Mouse (Mus musculus): ENCODE data around the gene Utp15. TPM values are rescaled to one million over a fixed set of nuclear protein-coding genes. Genes with fewer than 3 reads are reported as not detected.

The Utp15 gene
- total RNA-seq (2023) = 38.4 TPM

DNA sequence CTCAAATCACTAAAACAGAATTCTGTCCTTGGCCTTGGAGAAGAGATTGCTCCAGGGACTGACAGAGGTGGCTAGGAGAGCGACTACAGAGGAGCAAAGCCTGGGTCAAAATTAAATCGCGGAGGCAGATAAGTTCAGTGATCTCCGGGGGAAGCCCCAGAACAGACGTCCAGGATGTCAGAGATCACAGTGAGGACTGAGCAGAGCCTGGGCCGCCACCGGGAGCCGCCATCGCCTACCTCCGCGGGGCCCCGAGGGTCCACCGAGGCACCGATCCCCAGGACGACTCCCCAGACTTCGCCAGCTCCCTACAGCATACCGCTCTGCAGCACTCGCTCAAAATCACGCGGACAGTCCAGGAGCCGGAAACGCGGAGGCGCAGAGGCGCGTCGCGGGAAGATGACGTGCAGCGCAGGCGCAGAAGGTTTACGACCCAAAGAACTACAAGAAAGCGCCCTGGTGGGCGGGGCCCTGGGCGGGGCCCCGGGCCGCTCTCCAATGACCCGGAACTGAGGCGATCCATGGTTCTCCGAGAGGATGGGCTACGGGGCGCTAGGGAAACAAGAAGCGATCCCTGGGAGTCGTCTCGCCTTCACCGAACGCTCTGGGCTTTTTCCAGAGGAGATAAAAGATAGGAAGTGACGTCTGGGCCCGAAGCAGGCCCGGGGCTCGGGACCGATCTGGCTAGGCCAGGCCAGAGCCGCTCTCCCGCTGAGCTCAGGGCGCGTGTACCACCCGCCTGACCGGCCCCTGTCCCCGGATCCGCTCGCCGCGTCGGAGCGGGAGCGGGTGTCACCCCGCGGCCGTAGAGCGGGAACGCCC lies at the start of gene Utp15, which contains the start of gene Ankra2:
Utp15 (minus strand) TSS at position 406 of the 822 bp plus-strand sequence.
Ankra2 (plus strand) TSS at position 439 of the 822 bp plus-strand sequence.

DNA sequence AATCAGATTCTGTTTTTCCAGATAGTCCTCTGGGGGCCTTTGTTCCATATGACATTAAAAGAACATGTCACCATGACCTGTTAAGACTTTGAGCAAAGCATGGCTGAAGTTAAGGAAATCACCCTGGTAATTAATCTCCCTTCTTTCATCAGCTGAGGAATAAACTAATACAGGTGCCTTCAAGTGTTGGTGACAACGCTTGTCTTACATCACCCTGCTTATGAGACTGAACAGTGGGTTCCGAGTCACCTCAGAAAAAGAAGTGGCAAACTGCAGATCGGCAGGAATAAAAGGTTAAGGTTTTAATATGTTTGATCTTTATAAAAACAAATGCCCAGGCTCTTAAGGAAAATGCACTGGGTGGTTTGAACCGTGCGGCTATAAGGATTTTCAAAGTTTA lies 16.8 kb upstream of the Utp15 start, which contains the start of gene Gm21976:
Gm21976 (plus strand) TSS at position 202 of the 400 bp plus-strand sequence.

DNA sequence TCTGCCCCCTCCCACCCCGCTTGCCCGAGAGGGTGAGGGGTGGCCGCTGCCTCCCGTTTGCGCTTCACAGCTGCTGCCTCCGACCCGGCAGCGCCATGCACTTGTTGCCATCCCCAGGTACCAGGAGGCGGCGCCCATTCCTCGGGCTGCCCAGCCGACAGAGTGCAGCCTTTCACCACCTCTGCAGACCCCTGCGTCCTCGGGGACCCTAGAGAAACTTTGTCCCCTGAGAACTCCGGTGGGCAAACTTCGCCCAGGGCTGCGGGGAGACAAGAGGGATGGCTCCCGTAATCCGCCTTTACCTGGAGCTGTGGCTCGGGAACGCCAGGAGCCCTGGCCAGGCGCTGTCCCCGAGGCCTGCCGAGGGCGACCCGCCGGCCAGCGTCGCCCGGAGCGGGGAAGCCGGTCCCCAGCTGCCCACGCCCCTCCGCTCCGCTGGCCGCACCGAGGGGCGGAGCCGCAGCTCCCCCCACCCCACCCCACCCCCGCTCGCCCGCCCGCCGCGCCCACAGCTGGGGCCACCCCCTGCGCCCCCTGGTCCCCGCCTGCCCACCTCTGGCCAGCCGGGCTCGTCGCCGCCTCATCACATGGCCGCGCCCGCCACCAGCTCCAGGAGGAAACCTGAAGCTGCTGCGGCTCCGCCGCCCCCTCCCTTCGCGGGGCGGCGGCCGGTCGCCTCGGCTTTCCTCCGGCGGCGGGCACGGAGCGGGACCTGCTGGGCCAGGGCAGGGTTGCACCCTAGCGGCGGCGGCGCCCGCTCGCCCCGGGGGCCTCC lies 56.9 kb downstream of the Utp15 start, which contains the start of gene Arhgef28:
Arhgef28 (minus strand) TSS at position 669 of the 775 bp plus-strand sequence.

Other genes starting within 250 kb of the Utp15 start
- not detected for gene Arhgef28, start 56.6 kb downstream of the Utp15 start, total RNA-seq (2023)
- gene Ankra2, start within 50 bp of the Utp15 start, total RNA-seq (2023) = 29.7 TPM
- gene Gm21976, start 16.8 kb upstream of the Utp15 start, total RNA-seq (2023) = not detected
- 418 TPM for gene Btf3, start 54.0 kb upstream of the Utp15 start, total RNA-seq (2023)
- not detected for gene Foxd1, start 91.2 kb upstream of the Utp15 start, total RNA-seq (2023)
- not detected for gene Gm10320, start 229.0 kb upstream of the Utp15 start, total RNA-seq (2023)